Mouse (Mus musculus) erythroblast, embryonic 14.5 days (primary cell): ENCODE data around the gene Tsga13. TPM values are rescaled to one million over a fixed set of nuclear protein-coding genes. Genes with fewer than 3 reads are reported as not detected.
A peak's percentile ranks its signal among the peaks of the same experiment; 100 is the strongest.

Source experiments
- H3K27me3 ChIP-seq: 2 replicates; pipeline ENCODE4 v1.6.1; 2012; ENCODE audit warnings: inconsistent platforms; ENCODE audit not compliant: control insufficient read depth
- H3K36me3 ChIP-seq: 2 replicates; pipeline ENCODE4 v1.6.1; 2012; ENCODE audit warnings: mild to moderate bottlenecking, inconsistent platforms; ENCODE audit not compliant: control insufficient read depth
- H3K4me1 ChIP-seq: 2 replicates; pipeline ENCODE4 v1.6.1; 2012; ENCODE audit warnings: inconsistent platforms; ENCODE audit not compliant: control insufficient read depth
- H3K4me3 ChIP-seq: replicated peaks from 2 replicates; pipeline ENCODE3; 2012; ENCODE audit warnings: moderate library complexity, mild to moderate bottlenecking, inconsistent platforms
- H3K9me3 ChIP-seq: 2 replicates; pipeline ENCODE4 v1.6.1; 2012; ENCODE audit warnings: low read length, inconsistent platforms, mixed read lengths; ENCODE audit not compliant: control insufficient read depth
- GATA1 ChIP-seq: IDR thresholded peaks from 2 replicates; pipeline ENCODE4 v1.6.1; 2012; ENCODE audit warnings: low read length, inconsistent platforms, mixed read lengths
- TAL1 ChIP-seq: IDR thresholded peaks from 3 replicates; pipeline ENCODE4 v1.6.1; 2012; ENCODE audit warnings: low read length, inconsistent platforms, mixed read lengths
- polyA plus RNA-seq: library from polyadenylated mRNA; stranded (reverse); fragments of >175 nt; gene quantifications from 2 replicates; pipeline ENCODE4 v1.2.3, GENCODE M21; 2012

Tsga13 gene
- polyA plus RNA-seq, 1 experiment, result not detected

DNA sequence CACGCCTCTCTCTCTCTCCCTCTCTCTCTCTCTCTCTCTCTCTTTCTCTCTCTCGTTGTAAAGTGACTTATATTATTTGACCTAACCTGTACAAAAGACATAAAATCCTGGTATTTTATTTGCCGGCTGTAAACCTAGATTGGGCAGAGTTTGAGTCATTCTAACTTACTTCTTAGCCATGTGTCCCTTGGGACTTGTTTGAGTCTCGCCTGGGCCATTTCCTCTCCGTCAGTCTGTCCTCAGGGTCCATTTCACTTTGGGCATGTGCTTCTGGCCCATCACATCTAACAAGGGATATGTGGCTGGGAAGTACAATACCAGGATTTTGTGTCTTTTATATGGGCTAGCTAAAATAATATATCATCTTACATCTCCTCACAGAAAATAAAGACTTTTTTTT is 10.5 kb downstream of the Tsga13 start:
- Histone ChIP-seq H3K27me3 (peaks cover 8% of the 10 kb centered on the region), H3K9me3 (no peaks in the 10 kb centered on the region), H3K4me1 (no peaks in the 10 kb centered on the region), H3K4me3 (no peak overlapping the region), H3K36me3 (no peaks in the 10 kb centered on the region)
- TF ChIP-seq TAL1 (no peak), GATA1 (no peak)

GRCm38 (mm10) chr6:30904033-30904432 is 11.3 kb downstream of the Tsga13 start:
- Histone ChIP-seq H3K4me3 (no peak overlapping the region), H3K27me3 (peaks cover 6% of the 10 kb centered on the region; the same call in 1 of the 2 replicates)
- TF ChIP-seq GATA1 (no peak), TAL1 (no peak)

DNA sequence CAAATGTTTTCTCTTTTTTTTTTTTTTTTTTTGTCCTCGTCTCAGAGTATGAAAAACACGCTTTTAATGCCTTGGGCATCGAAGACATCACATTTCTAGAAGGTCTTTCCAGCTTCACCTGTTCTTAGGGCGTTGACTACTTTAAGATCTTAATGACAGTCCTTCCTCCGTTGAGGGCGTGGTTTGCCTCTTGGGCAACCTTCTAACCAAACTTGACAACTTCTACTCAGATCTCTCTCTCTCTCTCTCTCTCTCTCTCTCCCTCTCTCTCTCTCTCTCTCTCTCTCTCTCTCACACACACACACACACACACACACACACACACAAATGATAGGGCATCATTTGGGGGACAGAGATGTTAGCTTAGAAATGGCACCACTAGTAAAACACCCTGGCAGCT is 17.9 kb downstream of the Tsga13 start:
- Histone ChIP-seq H3K9me3 (no peaks in the 10 kb centered on the region), H3K27me3 (no peaks in the 10 kb centered on the region), H3K36me3 (peaks cover 3% of the 10 kb centered on the region), H3K4me3 (peak overlapping the region; percentile 94), H3K4me1 (peaks cover 22% of the 10 kb centered on the region)
- TF ChIP-seq TAL1 (no peak), GATA1 (no peak)

More at GRCm38 (mm10) chr6:30904033-30904432, 11.3 kb downstream of the Tsga13 start:
- Histone ChIP-seq H3K9me3 (no peaks in the 10 kb centered on the region), H3K36me3 (no peaks in the 10 kb centered on the region), H3K4me1 (no peaks in the 10 kb centered on the region)

GRCm38 (mm10) chr6:30896986-30897327 is 18.4 kb downstream of the Tsga13 start:
- Histone ChIP-seq H3K36me3 (peaks cover 6% of the 10 kb centered on the region), H3K4me3 (peak overlapping the region; percentile 94), H3K27me3 (no peaks in the 10 kb centered on the region), H3K4me1 (peaks cover 22% of the 10 kb centered on the region), H3K9me3 (no peaks in the 10 kb centered on the region)
- no peak for TF ChIP-seq GATA1
- no peak for TF ChIP-seq TAL1

- Histone ChIP-seq H3K4me1 (peaks cover 22% of the 10 kb centered on the region), H3K4me3 (peak within 1 kb of the TSS; percentile 94), H3K36me3 (peaks cover 6% of the 10 kb centered on the region), H3K27me3 (no peaks in the 10 kb centered on the region), H3K9me3 (no peaks in the 10 kb centered on the region)
- no peak for TF ChIP-seq TAL1
Measured at GRCm38 (mm10) chr6:30896195-30896985, 19.0 kb downstream of the Tsga13 start, which contains the start of gene Copg2. Copg2 (minus strand) TSS chr6:30896794.

- Histone ChIP-seq H3K4me1 (peaks cover 22% of the 10 kb centered on the region), H3K36me3 (peaks cover 6% of the 10 kb centered on the region), H3K4me3 (peak overlapping the region; percentile 94), H3K27me3 (no peaks in the 10 kb centered on the region), H3K9me3 (no peaks in the 10 kb centered on the region)
- TF ChIP-seq GATA1, result no peak
Measured at GRCm38 (mm10) chr6:30895819-30896194, 19.6 kb downstream of the Tsga13 start.

GRCm38 (mm10) chr6:30893081-30893480 is 22.3 kb downstream of the Tsga13 start:
- Histone ChIP-seq H3K27me3 (no peaks in the 10 kb centered on the region), H3K4me3 (no peak overlapping the region), H3K36me3 (peaks cover 18% of the 10 kb centered on the region), H3K9me3 (no peaks in the 10 kb centered on the region), H3K4me1 (peaks cover 22% of the 10 kb centered on the region)
- TF ChIP-seq TAL1, result no peak
- no peak for TF ChIP-seq GATA1

DNA sequence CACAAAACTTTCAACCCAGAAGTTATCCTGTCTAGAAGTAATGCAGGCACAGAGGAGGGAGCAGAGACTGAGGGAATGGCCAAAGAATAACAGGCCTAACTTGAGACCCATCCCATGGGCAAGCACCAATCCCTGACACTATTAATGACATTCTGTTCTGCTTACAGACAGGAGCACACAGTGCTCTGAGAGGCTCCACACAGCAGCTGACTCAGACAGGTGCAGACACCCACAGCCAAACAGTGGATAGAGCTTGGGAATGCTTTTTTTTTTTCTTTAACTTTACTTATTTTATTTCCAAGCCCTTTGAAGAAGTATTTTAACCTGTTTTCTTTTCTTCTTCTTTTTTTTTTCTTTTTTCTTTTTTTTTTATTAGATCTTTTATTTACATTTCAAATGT is 23.6 kb downstream of the Tsga13 start:
- peaks cover 22% of the 10 kb centered on the region for H3K36me3 ChIP-seq
- peaks cover 10% of the 10 kb centered on the region for H3K4me1 ChIP-seq
- H3K4me3 ChIP-seq, result no peak overlapping the region
- H3K9me3 ChIP-seq, result no peaks in the 10 kb centered on the region
- TF ChIP-seq TAL1 (no peak), GATA1 (no peak)
- H3K27me3 ChIP-seq, result no peaks in the 10 kb centered on the region

DNA sequence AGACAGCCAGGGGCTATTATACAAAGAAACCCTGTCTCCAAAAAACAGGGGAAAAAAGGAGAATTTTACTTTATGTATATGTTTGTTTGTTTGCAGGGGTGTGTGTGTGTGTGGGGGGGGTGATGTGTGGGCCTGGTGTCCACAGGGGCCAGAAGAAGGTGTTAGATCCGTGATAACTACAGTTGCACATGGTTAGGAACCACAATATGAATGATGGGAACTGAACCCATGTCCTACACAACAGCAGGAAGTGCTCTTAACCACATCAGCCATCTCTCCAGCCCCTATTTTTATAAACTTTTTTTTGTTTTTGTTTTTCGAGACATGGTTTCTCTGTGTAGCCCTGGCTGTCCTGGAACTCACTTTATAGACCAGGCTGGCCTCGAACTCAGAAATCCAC is 30.5 kb downstream of the Tsga13 start:
- no peak overlapping the region for H3K4me3 ChIP-seq
- H3K36me3 ChIP-seq, result peaks cover 33% of the 10 kb centered on the region
- H3K4me1 ChIP-seq, result no peaks in the 10 kb centered on the region
- no peaks in the 10 kb centered on the region for H3K27me3 ChIP-seq
- no peak for TF ChIP-seq GATA1
- TF ChIP-seq TAL1, result no peak
- no peaks in the 10 kb centered on the region for H3K9me3 ChIP-seq

GRCm38 (mm10) chr6:30883491-30883890 is 31.9 kb downstream of the Tsga13 start:
- Histone ChIP-seq H3K4me1 (no peaks in the 10 kb centered on the region), H3K9me3 (no peaks in the 10 kb centered on the region), H3K4me3 (no peak overlapping the region), H3K36me3 (peaks cover 23% of the 10 kb centered on the region), H3K27me3 (no peaks in the 10 kb centered on the region)
- no peak for TF ChIP-seq GATA1
- no peak for TF ChIP-seq TAL1
